Mouse (Mus musculus): ENCODE measurements at regions not wholly inside any gene's neighbourhood (a gene's known extent, or its start where the extent isn't known, plus 50 kb on each side); places are given as distances from the start of the nearest gene placed in this dataset.
"Not testable (repeated sequence)": the region's sequence is repeated elsewhere in the genome, so short reads cannot be mapped to it uniquely, and the experiment has no call there.

- not testable (repeated sequence) for DNase-seq (ENCODE audit: low read depth)
Observed at GRCm38 (mm10) chr13:50906431-50906830, 194.2 kb upstream of the Spin1 start.

- no peak for DNase-seq (ENCODE audit: low read depth)
- TF ChIP-seq CTCF (IDR thresholded peaks at IDR 0.05; ENCODE audit: borderline replicate concordance, extremely low read depth, insufficient read depth, insufficient read length) (no peak), POLR2A (IDR thresholded peaks at IDR 0.05; ENCODE audit: borderline replicate concordance, extremely low read depth, insufficient read depth, insufficient read length, poor library complexity, severe bottlenecking) (no peak)
Observed at GRCm38 (mm10) chr13:50906910-50907309, 193.8 kb upstream of the Spin1 start.

GRCm38 (mm10) chr13:50912776-50913175 lies 187.9 kb upstream of the Spin1 start:
- not testable (repeated sequence) for DNase-seq (ENCODE audit: low read depth)

- not testable (repeated sequence) for DNase-seq (ENCODE audit: low read depth)
Observed at GRCm38 (mm10) chr13:50934017-50934416, 166.7 kb upstream of the Spin1 start.

- no peak for DNase-seq (ENCODE audit: low read depth)
- TF ChIP-seq CTCF (IDR thresholded peaks at IDR 0.05; ENCODE audit: borderline replicate concordance, extremely low read depth, insufficient read depth, insufficient read length) (no peak), POLR2A (IDR thresholded peaks at IDR 0.05; ENCODE audit: borderline replicate concordance, extremely low read depth, insufficient read depth, insufficient read length, poor library complexity, severe bottlenecking) (no peak)
Observed at GRCm38 (mm10) chr13:50942561-50942960, 158.1 kb upstream of the Spin1 start.

- TF ChIP-seq POLR2A (IDR thresholded peaks at IDR 0.05; ENCODE audit: borderline replicate concordance, extremely low read depth, insufficient read depth, insufficient read length, poor library complexity, severe bottlenecking): no peak
- peak; percentile 76; the same call in 1 of the 2 replicates for TF ChIP-seq CTCF (IDR thresholded peaks at IDR 0.05; ENCODE audit: borderline replicate concordance, extremely low read depth, insufficient read depth, insufficient read length)
- DNase-seq (ENCODE audit: low read depth): peak; percentile 78
Observed at GRCm38 (mm10) chr13:50949545-50950226, 151.0 kb upstream of the Spin1 start.

- DNase-seq (ENCODE audit: low read depth): no peak
Observed at GRCm38 (mm10) chr13:50954671-50955070, 146.0 kb upstream of the Spin1 start.

DNA sequence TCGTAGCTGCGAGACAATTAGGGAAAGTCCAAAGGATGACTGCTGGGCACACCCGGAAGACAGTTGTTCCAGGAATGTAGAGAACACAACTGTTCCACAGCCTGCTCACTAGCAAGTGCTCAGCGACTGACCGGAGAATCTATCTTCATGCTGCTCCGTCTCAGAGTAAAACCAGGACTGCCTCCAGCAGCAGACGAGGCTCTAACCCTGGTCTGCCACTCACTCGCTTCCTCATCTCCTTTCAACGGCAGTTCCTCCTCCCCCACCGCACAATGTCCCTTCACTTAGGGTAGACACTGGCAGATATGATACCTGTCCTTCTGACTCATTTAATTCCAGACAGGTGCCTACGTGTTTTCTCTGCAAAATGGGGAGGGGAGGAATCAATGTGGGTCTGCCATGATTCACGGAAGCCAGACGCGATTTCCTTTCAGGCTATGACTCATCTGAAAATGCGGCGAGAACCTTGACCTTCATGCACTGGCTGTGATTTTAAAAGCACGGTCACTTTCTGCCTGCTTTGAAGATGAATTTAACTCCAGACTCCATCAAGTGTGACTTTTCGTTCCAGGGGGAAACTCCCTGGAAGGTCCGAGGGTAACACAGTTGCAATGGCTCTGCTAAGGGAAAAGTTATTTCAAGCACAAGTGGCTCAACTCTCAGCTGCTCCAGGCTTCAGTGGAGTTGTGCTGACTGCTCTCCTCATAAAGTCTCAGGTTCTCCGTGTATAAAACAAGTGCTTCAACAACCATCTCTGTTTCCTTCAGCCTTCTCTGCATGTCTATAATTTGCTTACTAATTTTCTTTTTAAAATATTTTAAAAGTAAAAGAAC lies 142.4 kb upstream of the Spin1 start:
- DNase-seq (ENCODE audit: low read depth): no peak

More at GRCm38 (mm10) chr13:50954671-50955070, 146.0 kb upstream of the Spin1 start:
- TF ChIP-seq POLR2A (IDR thresholded peaks at IDR 0.05; ENCODE audit: borderline replicate concordance, extremely low read depth, insufficient read depth, insufficient read length, poor library complexity, severe bottlenecking): no peak
- no peak for TF ChIP-seq CTCF (IDR thresholded peaks at IDR 0.05; ENCODE audit: borderline replicate concordance, extremely low read depth, insufficient read depth, insufficient read length)

GRCm38 (mm10) chr13:50960909-50961308 lies 139.8 kb upstream of the Spin1 start:
- TF ChIP-seq POLR2A (IDR thresholded peaks at IDR 0.05; ENCODE audit: borderline replicate concordance, extremely low read depth, insufficient read depth, insufficient read length, poor library complexity, severe bottlenecking) (no peak), CTCF (IDR thresholded peaks at IDR 0.05; ENCODE audit: borderline replicate concordance, extremely low read depth, insufficient read depth, insufficient read length) (no peak)
- no peak for DNase-seq (ENCODE audit: low read depth)

More for the DNA sequence above, 142.4 kb upstream of the Spin1 start:
- TF ChIP-seq CTCF (IDR thresholded peaks at IDR 0.05; ENCODE audit: borderline replicate concordance, extremely low read depth, insufficient read depth, insufficient read length): no peak
- no peak for TF ChIP-seq POLR2A (IDR thresholded peaks at IDR 0.05; ENCODE audit: borderline replicate concordance, extremely low read depth, insufficient read depth, insufficient read length, poor library complexity, severe bottlenecking)

GRCm38 (mm10) chr13:50964070-50964469 lies 136.6 kb upstream of the Spin1 start:
- TF ChIP-seq CTCF (IDR thresholded peaks at IDR 0.05; ENCODE audit: borderline replicate concordance, extremely low read depth, insufficient read depth, insufficient read length): peak; percentile 55
- no peak for TF ChIP-seq POLR2A (IDR thresholded peaks at IDR 0.05; ENCODE audit: borderline replicate concordance, extremely low read depth, insufficient read depth, insufficient read length, poor library complexity, severe bottlenecking)
- no peak for DNase-seq (ENCODE audit: low read depth)

DNA sequence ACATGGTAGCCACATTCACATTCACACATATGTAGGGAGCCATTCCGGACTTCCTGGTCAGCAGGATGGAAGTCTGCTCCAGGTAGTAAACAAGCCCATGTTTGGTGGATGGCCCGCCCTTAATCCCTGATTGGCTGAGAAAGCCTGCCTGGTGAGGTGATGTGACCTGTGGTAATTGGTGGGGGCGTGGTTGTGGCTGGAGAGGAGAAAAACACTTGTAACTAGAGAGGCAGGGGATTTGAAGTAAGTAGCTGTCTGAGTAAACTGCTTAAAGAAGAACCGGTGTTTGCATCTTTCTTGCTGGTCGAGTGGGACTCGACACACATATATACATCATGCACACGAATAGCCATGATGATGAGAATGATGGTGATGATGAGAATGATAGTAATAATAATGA lies 135.6 kb upstream of the Spin1 start:
- DNase-seq (ENCODE audit: low read depth): not testable (repeated sequence)

GRCm38 (mm10) chr13:50965678-50966077 lies 135.0 kb upstream of the Spin1 start:
- DNase-seq (ENCODE audit: low read depth): no peak
- TF ChIP-seq POLR2A (IDR thresholded peaks at IDR 0.05; ENCODE audit: borderline replicate concordance, extremely low read depth, insufficient read depth, insufficient read length, poor library complexity, severe bottlenecking) (no peak), CTCF (IDR thresholded peaks at IDR 0.05; ENCODE audit: borderline replicate concordance, extremely low read depth, insufficient read depth, insufficient read length) (no peak)

DNA sequence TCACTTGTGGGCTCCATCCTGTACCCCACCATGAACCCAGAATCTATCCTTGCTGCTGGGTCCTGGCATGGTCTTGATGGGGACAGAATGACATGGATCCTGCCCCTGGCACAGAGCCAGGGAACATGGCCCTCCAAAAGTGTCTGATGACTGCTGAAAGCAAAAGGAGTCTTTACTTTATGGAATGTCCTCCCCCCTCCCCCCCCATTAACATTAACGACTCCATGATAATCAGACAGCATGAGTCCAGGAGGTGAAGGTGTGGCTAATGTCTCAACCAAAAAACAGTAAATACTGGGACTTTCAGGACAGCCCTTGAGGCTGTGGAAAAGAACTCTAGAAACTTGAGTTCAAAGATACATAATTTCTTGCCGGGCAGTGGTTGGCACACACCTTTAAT lies 133.9 kb upstream of the Spin1 start:
- no peak for TF ChIP-seq CTCF (IDR thresholded peaks at IDR 0.05; ENCODE audit: borderline replicate concordance, extremely low read depth, insufficient read depth, insufficient read length)
- TF ChIP-seq POLR2A (IDR thresholded peaks at IDR 0.05; ENCODE audit: borderline replicate concordance, extremely low read depth, insufficient read depth, insufficient read length, poor library complexity, severe bottlenecking): no peak
- no peak for DNase-seq (ENCODE audit: low read depth)
